Mouse (Mus musculus) midbrain, postnatal 0 days (tissue): ENCODE measurements at regions not wholly inside any gene's neighbourhood (a gene's known extent, or its start where the extent isn't known, plus 50 kb on each side); places are given as distances from the start of the nearest gene placed in this dataset.

Experiments used
- ATAC-seq: fragments of 200-750 bp; cut with Nextera tagmentation; 2 replicates; pipeline ENCODE4 v1.8.0; 2017; ENCODE audit warnings: moderate number of reproducible peaks, mild to moderate bottlenecking, moderate TSS enrichment, moderate library complexity; ENCODE audit not compliant: low FRiP score
- DNase-seq: peaks from one replicate; pipeline ENCODE4 v3.0.0-alpha.2; 2015; ENCODE audit warnings: low spot score
- H3K27ac ChIP-seq: fragments of 300-500 bp; sonication (generic); 2 replicates; pipeline ENCODE4 v1.5.1; 2014; ENCODE audit warnings: low read depth, mild to moderate bottlenecking, low read length, mixed read lengths
- H3K27me3 ChIP-seq: fragments of 300-500 bp; sonication (generic); 2 replicates; pipeline ENCODE4 v1.6.1; 2014; ENCODE audit warnings: low read length, control low read depth, mixed read lengths; ENCODE audit not compliant: insufficient read depth
- H3K36me3 ChIP-seq: fragments of 300-500 bp; sonication (generic); 2 replicates; pipeline ENCODE4 v1.6.1; 2014; ENCODE audit warnings: low read length, control low read depth, mixed read lengths; ENCODE audit not compliant: insufficient read depth
- H3K4me1 ChIP-seq: fragments of 300-500 bp; sonication (generic); 2 replicates; pipeline ENCODE4 v1.6.1; 2014; ENCODE audit warnings: mild to moderate bottlenecking, control low read depth, antibody characterized with exemption, low read length, mixed read lengths; ENCODE audit not compliant: insufficient read depth
- H3K4me2 ChIP-seq: fragments of 300-500 bp; sonication (generic); 2 replicates; pipeline ENCODE4 v1.6.1; 2014; ENCODE audit warnings: low read depth, mild to moderate bottlenecking, low read length, mixed read lengths; ENCODE audit not compliant: poor library complexity, severe bottlenecking
- H3K4me3 ChIP-seq: fragments of 300-500 bp; sonication (generic); 2 replicates; pipeline ENCODE4 v1.5.1; 2014; ENCODE audit warnings: low read depth, mild to moderate bottlenecking, low read length, moderate library complexity
- H3K9ac ChIP-seq: fragments of 300-500 bp; sonication (generic); replicated peaks from 2 replicates; pipeline ENCODE4 v1.6.1; 2014; ENCODE audit warnings: mild to moderate bottlenecking, low read length, moderate library complexity, mixed read lengths; ENCODE audit not compliant: poor library complexity, severe bottlenecking
- H3K9me3 ChIP-seq: fragments of 300-500 bp; sonication (generic); 2 replicates; pipeline ENCODE4 v1.6.1; 2016; ENCODE audit warnings: low read length, control low read depth
- CTCF ChIP-seq: IDR thresholded peaks from 2 replicates; pipeline ENCODE4 v1.5.1; 2016; ENCODE audit warnings: antibody characterized with exemption, mild to moderate bottlenecking
- WGBS: fragments of 180-500 bp; shearing (Covaris S2); extraction: QIAGEN DNeasy Blood & Tissue Kit; methylation state at CpG from one replicate; pipeline ENCODE4 v1.1.7; 2014; 5-methylcytosine and 5-hydroxymethylcytosine counted together

GRCm38 (mm10) chr17:84081751-84082352, 105.9 kb downstream of the Zfp36l2 start:
- no peaks in the 10 kb centered on the region for H3K27me3 ChIP-seq
- no peak overlapping the region for H3K4me3 ChIP-seq
- H3K4me1 ChIP-seq: 0 out of 2 replicates have a peak, but pooled peaks cover 4% of the 10 kb centered on the region
- no peaks in the 10 kb centered on the region for H3K9me3 ChIP-seq
- no peak for TF ChIP-seq CTCF
- WGBS: 63% methylated on average over 8 of the region's 8 CpGs
- no peak overlapping the region for H3K4me2 ChIP-seq
- DNase-seq (peak; percentile 90), ATAC-seq (peak; percentile 77)
- H3K36me3 ChIP-seq: no peaks in the 10 kb centered on the region
- H3K27ac ChIP-seq: peak overlapping the region; percentile 47; the same call in 1 of the 2 replicates
- H3K9ac ChIP-seq: no peak overlapping the region

GRCm38 (mm10) chr17:84075081-84075938, 112.4 kb downstream of the Zfp36l2 start:
- no peak for TF ChIP-seq CTCF
- no peak overlapping the region for H3K4me2 ChIP-seq
- WGBS: 83% methylated on average over 3 of the region's 3 CpGs
- no peak overlapping the region for H3K27ac ChIP-seq
- no peaks in the 10 kb centered on the region for H3K4me1 ChIP-seq
- no peak for DNase-seq
- ATAC-seq: no peak
- no peak overlapping the region for H3K4me3 ChIP-seq
- no peaks in the 10 kb centered on the region for H3K9me3 ChIP-seq
- H3K27me3 ChIP-seq: no peaks in the 10 kb centered on the region
- no peak overlapping the region for H3K9ac ChIP-seq
- H3K36me3 ChIP-seq: no peaks in the 10 kb centered on the region

DNA sequence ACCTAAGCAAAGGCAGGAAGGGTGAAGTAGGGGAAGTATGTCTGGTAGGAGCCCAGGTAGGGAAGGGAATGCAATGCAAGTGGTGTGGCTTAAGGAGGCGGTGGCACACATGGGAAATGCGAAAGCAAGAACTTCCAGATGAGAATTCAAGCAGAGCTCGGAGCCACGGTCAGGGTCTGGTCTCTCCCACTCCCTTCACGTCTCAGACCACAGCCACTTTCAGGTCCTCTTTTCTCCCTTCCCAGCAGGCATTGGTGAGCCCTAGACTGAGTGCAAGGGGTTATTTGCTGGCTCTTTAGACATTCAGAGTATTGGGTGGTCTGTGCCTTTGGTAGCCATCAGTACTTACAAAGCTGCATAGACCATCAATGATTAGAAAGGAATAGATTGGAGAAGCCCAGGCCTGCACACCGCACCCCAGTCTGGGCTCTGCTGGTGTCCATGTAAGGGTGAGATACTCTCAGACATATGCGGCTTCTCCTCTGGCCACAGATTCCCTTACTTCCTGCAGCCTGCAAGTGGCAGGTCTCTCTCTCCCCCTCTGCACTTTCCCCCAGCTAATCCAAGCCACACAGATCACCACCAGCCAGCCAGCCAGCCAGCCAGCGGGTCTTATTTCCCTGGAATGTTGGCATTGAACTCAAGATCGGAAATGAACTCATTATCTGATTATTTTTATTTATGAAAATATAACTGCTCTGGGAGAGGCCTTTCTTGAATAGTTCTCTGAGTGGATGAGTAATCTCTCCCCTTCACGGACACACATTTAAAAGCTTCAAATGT, 113.6 kb downstream of the Zfp36l2 start:
- DNase-seq (no peak), ATAC-seq (no peak)
- Histone ChIP-seq H3K4me1 (no peaks in the 10 kb centered on the region), H3K4me2 (no peak overlapping the region), H3K4me3 (no peak overlapping the region), H3K9ac (no peak overlapping the region), H3K27me3 (no peaks in the 10 kb centered on the region), H3K27ac (no peak overlapping the region), H3K9me3 (no peaks in the 10 kb centered on the region), H3K36me3 (no peaks in the 10 kb centered on the region)
- 79% methylated on average over 10 of the region's 10 CpGs for WGBS
- TF ChIP-seq CTCF: no peak

DNA sequence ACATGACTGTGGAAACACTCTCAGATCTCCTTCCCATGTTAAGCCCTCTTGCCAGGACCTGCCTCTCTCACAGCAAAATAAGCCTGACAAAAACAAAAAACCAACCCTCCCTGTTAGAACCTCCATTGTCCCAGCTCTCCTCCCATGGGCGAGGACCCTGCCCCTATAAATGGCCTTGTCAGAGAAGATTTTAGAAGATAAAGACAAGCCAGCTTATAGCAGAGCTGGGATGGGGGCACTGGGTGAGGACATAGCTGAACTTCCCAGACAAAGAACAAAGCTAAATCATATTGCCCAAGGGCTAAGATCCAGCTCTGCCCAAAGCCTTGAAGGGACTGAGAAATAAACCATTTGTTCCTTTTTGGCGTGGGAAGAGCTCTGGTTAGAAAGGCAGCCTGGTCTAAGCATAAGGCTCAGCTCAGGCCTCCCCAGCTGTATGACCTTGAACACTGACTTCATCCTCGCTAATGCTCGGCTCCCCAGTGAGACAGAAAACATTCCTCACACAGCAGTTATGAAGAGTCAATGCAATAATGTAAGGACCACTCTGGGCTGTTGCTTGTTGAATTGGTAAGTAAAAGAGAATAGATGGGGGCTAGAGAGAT, 115.2 kb downstream of the Zfp36l2 start:
- DNase-seq: no peak
- WGBS: 52% methylated on average over 4 of the region's 4 CpGs
- Histone ChIP-seq H3K4me3 (no peak overlapping the region), H3K36me3 (no peaks in the 10 kb centered on the region), H3K4me2 (no peak overlapping the region), H3K27me3 (no peaks in the 10 kb centered on the region), H3K4me1 (no peaks in the 10 kb centered on the region), H3K9me3 (no peaks in the 10 kb centered on the region), H3K9ac (no peak overlapping the region), H3K27ac (no peak overlapping the region)
- no peak for ATAC-seq
- no peak for TF ChIP-seq CTCF

DNA sequence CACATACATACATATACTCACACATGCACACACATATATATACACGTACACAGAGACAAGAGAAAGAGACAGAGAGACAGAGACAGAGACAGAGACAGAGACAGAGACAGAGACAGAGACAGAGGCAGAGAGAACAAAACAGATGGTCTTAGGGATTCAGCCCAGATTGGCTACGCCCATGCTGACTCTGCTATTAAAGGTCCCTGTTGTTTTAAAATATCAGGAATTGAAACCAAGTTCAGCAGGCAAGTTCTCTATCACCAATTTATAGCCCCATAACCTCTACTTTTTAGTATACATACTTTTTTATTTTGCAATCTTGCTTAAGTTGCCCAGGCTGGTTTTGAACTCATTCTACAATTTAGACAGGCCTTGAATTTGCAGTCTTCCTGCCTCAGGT, 115.9 kb downstream of the Zfp36l2 start:
- 95% methylated on average over 2 of the region's 2 CpGs for WGBS
- no peak for DNase-seq
- Histone ChIP-seq H3K4me2 (no peak overlapping the region), H3K4me1 (no peaks in the 10 kb centered on the region), H3K9ac (no peak overlapping the region), H3K9me3 (no peaks in the 10 kb centered on the region), H3K36me3 (no peaks in the 10 kb centered on the region), H3K27ac (no peak overlapping the region), H3K27me3 (no peaks in the 10 kb centered on the region), H3K4me3 (no peak overlapping the region)
- no peak for ATAC-seq
- no peak for TF ChIP-seq CTCF
